Mouse (Mus musculus) thymus, postnatal 36 days (tissue): ENCODE measurements at regions not wholly inside any gene's neighbourhood (a gene's known extent, or its start where the extent isn't known, plus 50 kb on each side); places are given as distances from the start of the nearest gene placed in this dataset.

ENCODE experiments used
- DNase-seq, 2 experiments: peaks; one replicate each; pipeline ENCODE4 v3.0.0; 2022; ENCODE audit warnings: mixed read lengths in 2 of 2

DNA sequence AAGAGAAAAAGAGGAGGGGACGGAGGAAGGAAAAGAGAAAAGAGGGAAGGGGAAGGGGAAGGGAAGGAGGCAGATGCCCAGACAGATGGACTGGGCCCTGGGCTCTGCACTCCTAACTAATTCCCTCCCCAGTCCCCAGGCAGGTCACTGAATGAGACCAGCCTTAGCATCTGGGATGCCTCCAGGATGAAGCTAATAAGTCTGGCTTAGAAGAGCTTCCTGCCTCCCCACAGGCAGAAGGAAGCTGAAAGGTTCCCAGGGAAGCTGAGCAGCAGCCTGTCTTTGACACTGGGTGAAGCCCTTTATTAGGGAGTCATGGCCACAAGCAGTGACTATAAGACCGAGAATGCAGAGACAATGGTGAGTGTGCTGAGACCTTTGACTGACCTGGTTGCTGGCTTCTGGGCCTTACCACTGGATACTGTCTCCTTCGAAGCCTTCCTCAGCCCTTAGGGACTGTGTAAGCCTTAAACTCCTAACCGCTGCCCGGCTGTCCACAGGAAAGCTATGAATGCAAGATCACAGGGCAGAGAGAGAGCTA, 76.7 kb upstream of the Bod1 start:
- DNase-seq: no peak

DNA sequence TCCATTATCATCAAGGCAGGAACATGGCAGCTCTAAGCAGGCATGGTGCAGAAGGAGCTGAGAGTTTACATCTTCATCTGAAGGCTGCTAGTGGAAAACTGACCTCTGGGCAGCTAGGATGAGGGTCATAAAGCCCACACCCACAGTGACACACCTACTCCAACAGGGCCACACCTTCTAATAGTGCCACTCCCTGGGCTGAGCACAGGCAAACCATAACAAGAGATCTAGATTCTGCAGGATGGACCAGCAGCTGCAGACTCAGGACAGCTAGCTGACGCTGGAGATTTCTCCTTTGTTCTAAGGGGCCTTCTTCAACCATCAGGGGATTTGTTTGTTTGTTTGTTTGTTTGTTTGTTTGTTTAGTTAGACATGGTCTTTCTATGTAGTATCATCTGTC, 79.6 kb upstream of the Bod1 start:
- DNase-seq: no peak

DNA sequence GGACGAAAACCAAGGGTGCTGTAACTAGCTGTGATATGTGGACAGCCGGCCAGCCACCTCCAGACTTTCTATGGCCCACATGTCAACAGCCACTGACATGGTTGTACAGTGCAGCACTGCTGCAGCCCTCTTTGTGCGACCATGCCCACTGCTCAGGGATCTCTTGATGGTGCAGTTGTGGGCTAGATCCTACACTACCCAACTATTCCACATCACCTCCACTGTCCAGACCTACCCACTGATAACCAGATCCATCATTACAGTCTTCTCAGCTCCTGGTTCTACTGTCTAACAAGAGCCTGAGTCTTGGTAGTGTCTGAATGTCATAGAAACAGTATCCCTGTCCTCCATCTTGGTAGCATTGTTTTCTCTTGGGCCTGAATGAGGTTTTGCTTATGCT, 81.5 kb upstream of the Bod1 start:
- no peak for DNase-seq

GRCm38 (mm10) chr11:31753711-31754161, 82.1 kb upstream of the Bod1 start:
- no peak for DNase-seq

GRCm38 (mm10) chr11:31754416-31754815, 82.7 kb upstream of the Bod1 start:
- no peak for DNase-seq

DNA sequence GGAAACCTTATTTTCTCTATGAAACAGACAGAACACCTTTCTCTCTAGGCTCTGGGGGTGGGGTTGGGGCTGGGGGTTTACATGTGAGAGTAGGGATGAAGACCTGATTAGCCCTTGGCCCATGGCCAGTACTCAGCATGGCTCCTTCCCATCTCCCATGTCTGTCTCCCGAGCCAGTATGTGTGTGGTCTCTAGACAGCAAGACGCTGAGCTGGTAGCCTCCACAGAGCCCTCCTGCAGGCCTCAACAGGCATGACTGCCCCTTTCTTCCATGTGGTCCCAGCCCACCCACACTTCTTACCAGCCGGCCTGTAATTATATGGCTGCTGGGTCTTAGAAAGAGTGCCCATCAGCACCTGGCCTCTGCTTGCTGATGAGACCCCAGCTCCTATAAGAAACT, 84.2 kb upstream of the Bod1 start:
- DNase-seq: no peak

DNA sequence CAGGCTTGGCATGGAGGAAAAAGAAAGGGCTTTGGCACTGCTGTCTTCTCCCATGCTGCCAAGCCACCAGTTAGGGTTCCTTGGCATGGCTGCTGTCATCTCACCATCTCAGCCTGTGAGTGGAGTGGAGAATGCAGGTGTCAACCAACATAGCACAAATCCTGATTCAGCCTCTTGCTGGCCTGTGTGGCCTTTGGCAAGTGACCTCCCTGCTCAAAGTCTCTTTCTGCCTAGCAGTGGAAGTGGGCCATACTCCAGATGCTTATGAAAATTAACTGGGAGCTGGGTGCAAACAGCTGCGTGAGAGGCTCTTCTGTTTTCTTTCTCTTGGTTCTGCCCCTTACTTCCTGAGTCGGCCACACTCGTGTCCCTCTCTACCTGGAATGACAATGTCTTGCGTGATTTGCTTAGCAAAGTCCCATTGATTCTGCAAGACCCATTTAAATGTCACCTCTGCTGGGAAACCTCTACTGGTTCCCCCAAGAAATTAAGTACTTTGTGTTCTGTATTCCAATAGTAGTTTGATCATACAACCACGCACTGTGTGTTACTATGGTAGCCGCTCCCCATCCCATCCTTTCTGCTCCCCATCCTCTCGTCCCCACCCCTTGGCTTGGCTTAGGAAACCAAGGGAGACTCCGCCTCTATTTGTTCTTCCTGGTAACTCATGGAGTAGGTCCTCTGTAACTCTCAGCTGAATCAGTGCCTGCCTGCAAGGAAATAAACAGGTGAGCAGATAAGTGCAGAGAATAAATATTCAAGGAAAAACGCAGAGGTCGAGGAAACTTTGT, 84.9 kb upstream of the Bod1 start:
- no peak for DNase-seq

DNA sequence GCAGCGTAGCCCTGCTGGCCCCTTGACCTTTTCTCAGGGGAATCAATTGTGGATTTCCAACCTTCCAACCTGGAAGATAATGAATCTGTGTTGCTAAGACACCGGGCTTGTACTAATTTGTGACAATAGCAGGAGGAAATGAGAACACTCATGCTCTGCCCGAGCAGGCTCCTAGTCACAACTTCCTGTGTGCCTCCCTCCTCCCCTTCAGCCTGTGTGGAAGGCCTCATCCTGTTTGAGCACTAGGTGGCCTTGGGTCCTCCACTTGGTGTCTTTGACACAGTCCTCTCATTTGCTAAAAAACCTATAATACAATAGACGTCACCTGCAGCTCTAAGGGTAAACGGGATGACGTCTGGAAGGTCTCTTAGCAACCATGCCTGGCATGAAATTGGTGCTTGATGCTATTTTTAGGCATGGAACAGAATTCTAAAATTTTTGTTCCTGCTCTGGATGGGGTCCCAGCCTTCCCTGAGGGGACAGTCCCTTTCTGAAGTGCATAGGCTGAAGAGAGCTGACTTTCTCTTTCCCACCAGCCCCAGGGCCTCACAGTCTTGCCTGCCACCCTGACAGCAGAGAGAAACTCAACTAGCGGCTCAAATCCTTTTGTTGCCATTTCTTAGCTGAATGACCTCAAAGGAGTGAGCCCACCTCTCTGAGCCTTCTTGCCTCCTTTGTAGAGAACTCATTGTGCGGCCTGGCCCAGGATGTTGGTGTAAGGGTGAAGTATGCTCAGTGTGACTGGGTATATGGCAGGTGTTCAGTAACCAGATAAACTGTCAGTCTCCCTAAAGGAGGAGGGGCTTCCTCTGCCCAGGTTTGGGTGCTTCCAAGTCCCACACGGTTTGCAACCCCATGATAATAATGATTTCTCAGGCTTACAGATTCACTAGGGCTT, 88.4 kb upstream of the Bod1 start:
- DNase-seq: peak; percentile 40 to 67

- DNase-seq: no peak
These were observed 92.2 kb upstream of the Bod1 start for GRCm38 (mm10) chr11:31763856-31764255.

DNA sequence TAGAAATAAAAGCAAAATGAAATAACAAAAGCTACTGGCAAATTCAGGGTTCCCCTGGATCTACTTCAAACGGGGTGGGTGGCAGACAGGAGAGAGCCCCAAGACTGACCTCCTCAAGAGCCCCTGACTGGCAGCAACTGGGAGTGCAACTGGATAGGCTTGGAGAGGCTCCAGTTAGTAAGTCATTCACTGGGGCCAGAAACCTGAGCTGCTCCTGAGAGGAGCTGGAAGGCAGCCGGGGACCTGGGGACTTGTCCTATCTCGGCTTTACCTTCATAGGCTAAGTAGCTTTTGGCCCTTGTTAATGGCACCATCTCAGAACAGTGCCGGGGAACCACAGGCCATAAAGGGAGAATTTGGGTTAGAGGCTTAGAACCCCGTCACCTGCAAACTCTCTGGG, 94.6 kb upstream of the Bod1 start:
- DNase-seq: no peak

GRCm38 (mm10) chr11:31767727-31768495, 96.2 kb upstream of the Bod1 start:
- DNase-seq: no peak

GRCm38 (mm10) chr11:31769804-31770654, 98.3 kb upstream of the Bod1 start:
- DNase-seq: no peak

DNA sequence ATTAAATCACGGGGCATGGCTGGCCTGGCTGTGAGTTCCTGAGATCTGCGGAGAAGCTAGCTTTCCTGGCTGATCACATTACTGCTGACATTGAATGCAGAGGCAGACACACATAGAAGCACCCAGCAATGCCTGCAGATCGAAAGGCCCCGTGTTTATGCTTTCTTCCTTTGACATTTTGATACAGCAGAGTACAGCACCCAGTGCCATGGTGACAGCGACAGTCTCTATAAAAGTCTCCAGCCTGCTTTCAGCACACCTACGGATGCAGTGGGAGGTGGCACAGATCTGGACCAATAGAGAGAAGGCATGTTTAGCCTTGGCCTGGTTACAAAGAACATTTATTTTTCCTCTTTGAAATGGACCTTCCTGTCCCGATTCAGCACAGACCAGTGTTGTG, 99.2 kb upstream of the Bod1 start:
- DNase-seq: no peak

DNA sequence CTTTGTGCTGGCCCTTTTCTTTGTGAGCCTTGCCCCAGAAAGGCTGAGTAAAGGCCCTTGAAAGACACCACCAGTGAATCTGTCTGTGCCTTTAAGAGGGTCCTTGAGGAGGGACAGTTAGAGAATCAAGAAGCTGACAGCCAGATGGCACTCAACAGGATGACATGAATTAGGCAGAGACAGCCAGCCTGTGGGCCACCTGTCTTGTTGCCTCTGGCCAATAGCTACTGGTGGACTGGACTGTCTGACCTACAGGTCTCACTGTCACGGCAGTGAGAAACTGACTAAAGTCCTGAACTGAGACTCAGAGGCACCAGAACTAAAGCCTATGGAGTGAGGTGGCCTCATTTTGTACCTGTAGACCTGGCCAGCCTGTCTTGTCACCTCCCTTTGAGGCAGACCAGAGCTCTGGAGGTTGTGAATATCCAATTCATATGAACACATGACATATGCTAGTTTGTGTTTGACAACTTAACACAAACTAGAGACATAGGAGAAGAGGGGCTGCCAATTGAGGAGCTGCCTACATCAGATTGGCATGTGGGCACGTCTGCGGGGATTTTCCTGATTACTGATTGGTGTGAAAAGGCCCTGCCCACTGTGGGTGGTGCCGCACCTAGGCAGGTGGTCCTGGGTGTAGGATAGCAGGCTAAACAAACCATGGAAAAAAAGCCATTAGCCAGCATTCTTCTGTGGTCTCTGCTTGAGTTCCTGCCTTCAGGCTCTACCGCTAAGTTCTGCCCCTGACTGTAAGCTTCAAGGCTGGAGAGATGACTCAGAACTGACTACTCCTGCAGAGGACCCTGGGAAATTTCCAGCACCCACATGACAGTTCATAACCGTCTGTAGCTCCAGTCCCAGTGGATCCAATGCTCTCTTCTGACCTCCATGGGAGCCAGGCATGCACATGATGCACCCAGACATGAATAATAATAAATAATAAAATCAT, 100.1 kb upstream of the Bod1 start:
- DNase-seq: no peak

- DNase-seq: no peak
These were observed 94.5 kb upstream of the Cpeb4 start for GRCm38 (mm10) chr11:31777531-31777930.

DNA sequence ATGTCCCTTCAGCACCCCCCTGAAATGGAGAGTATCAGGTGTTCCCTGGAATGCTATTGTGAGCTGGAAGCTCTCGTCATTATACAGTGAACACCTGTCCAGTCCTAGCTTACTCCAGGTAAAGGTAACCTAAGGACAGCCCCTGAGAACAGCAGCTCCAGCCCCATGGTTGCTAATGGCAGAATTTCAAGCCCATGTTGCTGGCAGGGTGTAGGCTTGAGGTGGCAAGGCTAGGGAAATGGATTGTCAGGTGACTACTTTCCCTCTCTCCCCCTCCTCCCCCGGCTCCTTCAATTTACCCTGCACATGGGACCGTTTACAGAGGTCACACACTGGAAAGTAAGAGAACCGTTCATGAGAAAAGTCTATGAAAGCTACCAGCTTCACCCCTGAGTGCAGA, 93.2 kb upstream of the Cpeb4 start:
- no peak for DNase-seq

DNA sequence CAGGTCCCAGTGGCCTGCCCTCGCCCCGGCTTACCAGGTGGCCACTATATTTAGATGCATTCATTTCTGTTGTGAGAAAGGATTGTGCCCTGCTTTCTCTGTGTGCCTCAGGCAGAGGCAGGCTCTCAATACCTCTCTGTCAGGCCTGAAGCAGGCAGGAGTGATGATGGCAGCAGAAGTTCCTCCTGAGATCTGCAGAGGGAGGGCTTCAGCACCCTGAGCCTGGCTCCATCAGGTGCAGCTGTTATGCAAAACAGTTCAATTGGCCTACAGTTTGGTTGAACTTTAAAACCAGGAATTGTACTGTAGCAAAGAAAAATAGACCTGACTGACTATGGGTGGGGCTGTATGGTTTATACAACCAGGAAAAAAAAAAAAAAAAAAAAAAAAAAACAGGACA, 92.7 kb upstream of the Cpeb4 start:
- DNase-seq: no peak

- DNase-seq: no peak
These were observed 91.0 kb upstream of the Cpeb4 start for GRCm38 (mm10) chr11:31780969-31781368.

- no peak for DNase-seq
These were observed 90.4 kb upstream of the Cpeb4 start for GRCm38 (mm10) chr11:31781605-31782004.

DNA sequence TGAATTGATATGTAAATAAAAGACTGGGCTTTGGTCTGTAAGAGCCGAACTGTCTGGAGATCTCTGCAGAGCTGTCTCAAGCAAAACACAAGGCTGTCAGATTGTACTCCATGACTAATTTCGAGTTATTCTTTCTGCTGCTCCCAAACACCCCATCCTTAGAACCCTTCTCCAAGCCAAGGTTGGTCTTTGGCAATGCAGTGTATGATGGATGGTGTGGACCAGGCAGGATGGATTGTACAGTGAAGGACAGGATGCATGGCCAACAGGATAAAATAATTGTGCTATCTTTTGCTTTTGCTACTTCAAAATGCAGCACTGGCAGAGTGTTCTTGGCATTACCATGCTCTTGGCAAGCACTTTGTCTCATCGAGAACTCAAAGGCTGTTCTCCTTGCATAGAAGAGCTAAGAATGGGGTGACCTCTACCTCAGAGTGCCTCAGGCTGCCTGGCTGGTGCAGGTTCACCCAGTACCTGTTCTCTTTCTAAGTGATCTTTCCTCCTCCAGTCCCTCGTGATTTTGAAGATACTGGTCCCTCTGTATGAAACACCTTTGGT, 88.4 kb upstream of the Cpeb4 start:
- DNase-seq: no peak
